Mouse (Mus musculus) heart, postnatal 14 days (tissue): ENCODE measurements around the gene Atp8b3. TPM values are rescaled to one million over a fixed set of nuclear protein-coding genes. Genes with fewer than 3 reads are reported as not detected.

Experiments
- DNase-seq, 2 experiments: peaks; one replicate each; pipeline ENCODE4 v3.0.0; 2021 to 2022
- intact Hi-C: fragments of 180-260 bp; cut with DNase I; formaldehyde crosslinking; loops from one replicate; pipeline ENCODE4 v1.15.1; 2025
- total RNA-seq, 2 experiments: library from RNA; stranded (reverse); gene quantifications; 2 replicates each; pipeline ENCODE4 v1.2.3; 2021

Atp8b3 gene
- total RNA-seq, 2 experiments from 2014 or later: not detected

GRCm38 (mm10) chr10:80475290-80475959 lies 63.5 kb downstream of the Atp8b3 start:
- DNase-seq: peak; percentile 92 to 93
- intact Hi-C loops: no loop called here

Other genes with a start within 250 kb of the Atp8b3 start
- gene Rps15, start 246.7 kb downstream of the Atp8b3 start, total RNA-seq: 100 to 1,000 TPM; 652 to 716 TPM
- gene Apc2, start 243.1 kb downstream of the Atp8b3 start, total RNA-seq: 1 to 10 TPM; 2.3 to 3.6 TPM
- gene 2310011J03Rik, start 218.6 kb downstream of the Atp8b3 start, total RNA-seq: 10 to 100 TPM; 13.3 to 15.0 TPM
- 1 to 10 TPM; 1.0 to 1.7 TPM for gene Pcsk4, start 209.6 kb downstream of the Atp8b3 start, total RNA-seq
- 1 to 10 TPM; 2.0 to 2.6 TPM for gene Reep6, start 209.2 kb downstream of the Atp8b3 start, total RNA-seq
- gene Adamtsl5, start 190.7 kb downstream of the Atp8b3 start, total RNA-seq: 10 to 100 TPM; 43.8 to 44.5 TPM
- under 1 TPM; 0.12 to 0.22 TPM for gene Plk5, start 182.7 kb downstream of the Atp8b3 start, total RNA-seq
- gene Mex3d, start 151.5 kb downstream of the Atp8b3 start, total RNA-seq: 10 to 100 TPM; 11.8 to 12.2 TPM
- gene Mbd3, start 139.6 kb downstream of the Atp8b3 start, total RNA-seq: 10 to 100 TPM; 78.6 to 84.0 TPM
- gene Uqcr11, start 132.3 kb downstream of the Atp8b3 start, total RNA-seq: 1,000 to 10,000 TPM; 1,852 to 1,908 TPM
- 10 to 100 TPM; 31.7 to 32.5 TPM for gene Tcf3, start 105.5 kb downstream of the Atp8b3 start, total RNA-seq
- gene Onecut3, start 44.3 kb downstream of the Atp8b3 start, total RNA-seq: not detected
- 10 to 100 TPM; 14.2 to 18.1 TPM for gene Rexo1, start 22.4 kb upstream of the Atp8b3 start, total RNA-seq
- 1 to 10 TPM; 4.5 to 4.7 TPM for gene Klf16, start 38.2 kb upstream of the Atp8b3 start, total RNA-seq
- gene Abhd17a, start 51.2 kb upstream of the Atp8b3 start, total RNA-seq: 10 to 100 TPM; 73.0 to 75.1 TPM
- gene Scamp4, start 63.7 kb upstream of the Atp8b3 start, total RNA-seq: 10 to 100 TPM; 19.8 to 23.5 TPM
- gene Adat3, start 63.8 kb upstream of the Atp8b3 start, total RNA-seq: 1 to 10 TPM; 1.6 to 1.8 TPM
- under 1 TPM; 0.55 to 0.71 TPM for gene Gm49322, start 66.9 kb upstream of the Atp8b3 start, total RNA-seq
- gene Csnk1g2, start 83.7 kb upstream of the Atp8b3 start, total RNA-seq: 100 to 1,000 TPM; 123 to 131 TPM
- gene Btbd2, start 117.9 kb upstream of the Atp8b3 start, total RNA-seq: 10 to 100 TPM; 40.6 to 41.9 TPM
- 100 to 1,000 TPM; 166 to 169 TPM for gene Mknk2, start 139.0 kb upstream of the Atp8b3 start, total RNA-seq
- 10 to 100 TPM in 1 of 2 experiments, 1 to 10 TPM in 1; 7.0 to 11.4 TPM for gene Mob3a, start 162.9 kb upstream of the Atp8b3 start, total RNA-seq
- gene Izumo4, start 163.1 kb upstream of the Atp8b3 start, total RNA-seq: 1 to 10 TPM; 4.5 to 4.9 TPM
- gene Ap3d1, start 203.1 kb upstream of the Atp8b3 start, total RNA-seq: 10 to 100 TPM; 44.6 to 47.8 TPM
- 10 to 100 TPM; 55.1 to 56.3 TPM for gene Dot1l, start 216.1 kb upstream of the Atp8b3 start, total RNA-seq